Mouse (Mus musculus): ENCODE results near the gene Adgrg6. TPM values are rescaled to one million over a fixed set of nuclear protein-coding genes. Genes with fewer than 3 reads are reported as not detected.

Gene Adgrg6
- polyA plus RNA-seq, 1 experiment from 2014 or later: 2.8 TPM

GRCm38 (mm10) chr10:14451811-14452210, 93.6 kb downstream of the Adgrg6 start:
- H3K27me3 ChIP-seq (replicated peaks): no peaks in the 10 kb centered on the region
- WGBS: 30% methylated on average over 3 of the region's 3 CpGs
- H3K4me3 ChIP-seq (replicated peaks): no peak overlapping the region
- H3K4me2 ChIP-seq (replicated peaks): no peak overlapping the region
- H3K36me3 ChIP-seq: no peaks in the 10 kb centered on the region
- H3K4me1 ChIP-seq (replicated peaks): no peaks in the 10 kb centered on the region
- no peak overlapping the region for H3K27ac ChIP-seq
- no peak overlapping the region for H3K9ac ChIP-seq
- no peak for ATAC-seq
- H3K9me3 ChIP-seq: no peaks in the 10 kb centered on the region

DNA sequence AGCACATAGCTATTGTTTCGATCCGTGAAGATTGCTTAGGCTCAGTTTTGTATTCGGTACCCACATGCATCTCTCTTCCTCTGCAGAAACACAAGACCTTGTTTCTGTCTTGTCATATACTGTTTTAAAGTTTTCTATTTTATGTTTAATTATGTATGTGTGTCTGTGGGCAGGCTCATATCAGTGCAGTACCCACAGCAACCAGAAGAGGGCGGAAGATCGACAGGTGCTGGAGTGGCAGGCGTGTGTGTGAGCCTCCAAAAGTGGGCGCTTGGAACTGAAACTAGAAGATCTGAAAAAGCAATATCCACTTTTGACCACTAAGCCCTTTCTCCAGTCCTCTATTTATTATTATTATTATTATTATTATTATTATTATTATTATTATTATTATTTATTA, 95.4 kb downstream of the Adgrg6 start:
- H3K27ac ChIP-seq: no peak overlapping the region
- 72% methylated on average over 7 of the region's 7 CpGs for WGBS
- no peak overlapping the region for H3K4me2 ChIP-seq (replicated peaks)
- H3K36me3 ChIP-seq: no peaks in the 10 kb centered on the region
- no peak overlapping the region for H3K4me3 ChIP-seq (replicated peaks)
- no peak overlapping the region for H3K9ac ChIP-seq
- H3K4me1 ChIP-seq (replicated peaks): no peaks in the 10 kb centered on the region
- H3K9me3 ChIP-seq: no peaks in the 10 kb centered on the region
- no peaks in the 10 kb centered on the region for H3K27me3 ChIP-seq (replicated peaks)
- no peak for ATAC-seq

DNA sequence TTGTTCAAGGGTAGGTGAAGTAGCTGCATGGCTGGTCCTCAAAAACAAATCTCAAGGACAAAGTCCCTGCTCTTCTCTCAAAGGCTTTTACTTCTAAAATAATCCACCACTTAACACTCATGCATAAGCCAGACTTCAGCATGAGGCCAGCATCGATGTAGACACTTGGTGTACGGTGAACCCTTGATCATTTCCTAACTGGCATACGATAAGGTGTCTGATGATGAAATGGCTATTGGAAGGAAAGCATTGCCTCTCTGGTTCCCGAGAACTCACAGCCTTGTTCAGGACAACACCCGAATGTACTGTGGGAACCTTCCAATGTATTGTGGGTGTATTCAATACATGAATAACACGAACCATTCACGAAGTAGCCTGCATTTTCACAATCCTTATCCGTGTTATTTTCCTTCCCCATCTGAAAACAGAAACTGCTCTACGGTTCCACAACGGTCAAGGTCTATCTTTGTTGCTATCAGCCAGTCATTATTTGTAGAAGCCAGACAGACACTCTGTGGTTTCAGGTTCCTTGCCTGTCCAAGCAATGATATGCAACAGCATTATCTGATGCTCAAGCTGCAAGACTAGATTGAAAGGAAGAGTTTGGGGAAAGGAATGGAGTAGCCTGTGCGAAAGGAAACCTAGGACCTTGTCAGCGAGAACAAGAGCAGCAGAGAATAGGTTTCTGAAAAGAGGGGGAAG, 99.7 kb downstream of the Adgrg6 start:
- Histone ChIP-seq H3K9ac (no peak overlapping the region), H3K4me1 (replicated peaks) (no peaks in the 10 kb centered on the region), H3K4me3 (replicated peaks) (no peak overlapping the region), H3K27me3 (replicated peaks) (no peaks in the 10 kb centered on the region), H3K27ac (no peak overlapping the region), H3K9me3 (no peaks in the 10 kb centered on the region), H3K36me3 (no peaks in the 10 kb centered on the region), H3K4me2 (replicated peaks) (no peak overlapping the region)
- WGBS: 88% methylated on average over 12 of the region's 12 CpGs
- no peak for ATAC-seq

DNA sequence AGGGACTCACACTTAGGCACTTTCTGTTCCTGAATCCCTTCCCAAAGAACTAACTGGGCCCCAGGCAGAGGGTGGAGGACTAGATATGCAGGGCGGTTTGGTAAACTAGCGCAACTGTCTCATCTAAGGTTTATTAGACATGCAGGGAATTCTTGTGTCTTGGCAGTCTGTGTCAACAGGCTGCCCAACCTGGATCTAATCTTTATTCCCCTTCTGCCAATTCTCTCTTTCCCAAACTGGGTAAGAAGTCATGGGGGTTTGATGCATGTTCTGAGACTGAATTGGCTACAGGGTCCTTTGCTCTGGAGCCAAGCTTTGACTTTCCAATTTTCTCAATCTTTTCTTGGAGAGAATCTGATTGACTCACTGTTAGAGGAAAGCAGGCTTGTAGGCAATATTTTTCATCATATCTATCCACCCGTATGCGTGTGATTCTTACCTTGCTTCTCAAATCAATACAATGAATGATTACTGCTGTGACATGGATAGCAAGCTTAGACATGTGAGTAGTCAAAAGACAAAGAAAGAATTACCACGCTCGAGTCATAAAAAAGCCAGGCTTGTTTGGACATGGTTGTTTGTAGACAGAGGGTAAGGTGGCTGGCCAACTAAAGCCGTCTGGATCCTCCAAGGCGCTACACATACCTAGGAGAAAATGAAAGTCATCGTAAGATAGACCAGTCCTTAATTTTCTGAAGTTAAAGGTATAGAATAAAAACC, 104.4 kb downstream of the Adgrg6 start:
- H3K4me1 ChIP-seq (replicated peaks): no peaks in the 10 kb centered on the region

DNA sequence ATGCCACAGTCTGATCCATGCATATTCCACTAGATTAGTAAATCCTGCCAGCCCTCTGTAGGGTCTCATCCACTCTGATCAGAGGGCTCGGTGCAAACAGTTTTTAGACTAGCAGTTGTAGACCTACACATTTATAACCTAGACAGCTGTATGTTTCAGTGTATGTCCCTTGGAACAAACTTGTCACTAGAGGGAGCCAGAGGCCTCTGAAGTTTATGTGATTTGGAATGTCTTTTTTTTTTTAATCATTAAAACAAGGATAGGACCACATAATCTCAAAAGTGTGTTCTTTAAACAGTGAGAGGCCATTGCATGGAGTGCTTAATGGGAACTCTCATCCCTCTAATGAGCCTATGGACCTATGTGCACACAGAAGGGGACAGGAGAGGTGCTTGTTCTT, 141.4 kb downstream of the Adgrg6 start:
- Histone ChIP-seq H3K4me3 (replicated peaks) (no peak overlapping the region), H3K36me3 (no peaks in the 10 kb centered on the region), H3K27ac (no peak overlapping the region), H3K27me3 (replicated peaks) (no peaks in the 10 kb centered on the region), H3K9me3 (no peaks in the 10 kb centered on the region), H3K4me2 (replicated peaks) (no peak overlapping the region), H3K4me1 (replicated peaks) (no peaks in the 10 kb centered on the region), H3K9ac (no peak overlapping the region)
- WGBS: 60% methylated on average over 1 of the region's 1 CpGs
- no peak for ATAC-seq

More for the DNA sequence above, 104.4 kb downstream of the Adgrg6 start:
- Histone ChIP-seq H3K4me2 (replicated peaks) (no peak overlapping the region), H3K36me3 (no peaks in the 10 kb centered on the region), H3K9me3 (no peaks in the 10 kb centered on the region), H3K27ac (no peak overlapping the region), H3K9ac (no peak overlapping the region), H3K27me3 (replicated peaks) (no peaks in the 10 kb centered on the region), H3K4me3 (replicated peaks) (no peak overlapping the region)
- ATAC-seq: no peak
- 89% methylated on average over 9 of the region's 9 CpGs for WGBS

DNA sequence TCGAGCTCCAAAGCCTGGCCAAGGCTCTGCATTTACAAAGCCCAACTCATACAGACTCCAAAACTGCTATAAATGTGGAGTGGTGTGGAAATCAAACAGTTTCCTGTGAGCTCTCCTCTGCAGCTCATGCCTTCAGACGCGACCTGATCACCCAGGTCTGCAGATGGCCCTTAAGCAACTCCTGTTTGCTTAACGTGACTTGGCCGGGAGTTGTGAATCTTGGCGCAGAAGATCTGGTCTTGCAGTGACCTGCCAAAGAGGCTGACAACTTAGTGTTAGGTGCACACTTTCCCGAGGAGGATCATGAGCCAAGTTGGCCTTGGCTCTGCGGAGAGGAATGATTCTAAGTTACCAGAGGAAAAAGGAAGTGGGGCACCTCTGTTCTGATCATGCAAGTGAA, 143.7 kb downstream of the Adgrg6 start:
- WGBS: 76% methylated on average over 8 of the region's 8 CpGs

GRCm38 (mm10) chr10:14391025-14391639, 154.3 kb downstream of the Adgrg6 start:
- 12% methylated on average over 11 of the region's 11 CpGs for WGBS
- Histone ChIP-seq H3K27ac (no peak overlapping the region), H3K9ac (no peak overlapping the region), H3K4me1 (replicated peaks) (no peaks in the 10 kb centered on the region), H3K4me2 (replicated peaks) (no peak overlapping the region), H3K27me3 (replicated peaks) (no peaks in the 10 kb centered on the region), H3K4me3 (replicated peaks) (no peak overlapping the region), H3K9me3 (no peaks in the 10 kb centered on the region), H3K36me3 (no peaks in the 10 kb centered on the region)
- peak; percentile 71; the same call in 1 of the 2 replicates for ATAC-seq

More for the DNA sequence above, 143.7 kb downstream of the Adgrg6 start:
- Histone ChIP-seq H3K36me3 (no peaks in the 10 kb centered on the region), H3K4me2 (replicated peaks) (no peak overlapping the region), H3K4me3 (replicated peaks) (no peak overlapping the region), H3K9me3 (no peaks in the 10 kb centered on the region), H3K9ac (no peak overlapping the region), H3K27me3 (replicated peaks) (no peaks in the 10 kb centered on the region), H3K27ac (no peak overlapping the region), H3K4me1 (replicated peaks) (no peaks in the 10 kb centered on the region)
- no peak for ATAC-seq

- 79% methylated on average over 5 of the region's 5 CpGs for WGBS
- H3K9ac ChIP-seq: no peak overlapping the region
Observed at GRCm38 (mm10) chr10:14385574-14385973, 159.9 kb downstream of the Adgrg6 start.

GRCm38 (mm10) chr10:14365065-14365589, 180.3 kb downstream of the Adgrg6 start:
- Histone ChIP-seq H3K27ac (no peak overlapping the region), H3K4me2 (replicated peaks) (no peak overlapping the region), H3K4me1 (replicated peaks) (no peaks in the 10 kb centered on the region), H3K36me3 (no peaks in the 10 kb centered on the region), H3K27me3 (replicated peaks) (no peaks in the 10 kb centered on the region), H3K9me3 (no peaks in the 10 kb centered on the region), H3K9ac (no peak overlapping the region), H3K4me3 (replicated peaks) (no peak overlapping the region)
- WGBS: 66% methylated on average over 1 of the region's 1 CpGs
- ATAC-seq: no peak

More at GRCm38 (mm10) chr10:14385574-14385973, 159.9 kb downstream of the Adgrg6 start:
- ATAC-seq: no peak
- H3K4me3 ChIP-seq (replicated peaks): no peak overlapping the region
- H3K4me1 ChIP-seq (replicated peaks): no peaks in the 10 kb centered on the region
- H3K36me3 ChIP-seq: no peaks in the 10 kb centered on the region
- no peaks in the 10 kb centered on the region for H3K27me3 ChIP-seq (replicated peaks)
- H3K9me3 ChIP-seq: no peaks in the 10 kb centered on the region
- no peak overlapping the region for H3K4me2 ChIP-seq (replicated peaks)
- no peak overlapping the region for H3K27ac ChIP-seq

DNA sequence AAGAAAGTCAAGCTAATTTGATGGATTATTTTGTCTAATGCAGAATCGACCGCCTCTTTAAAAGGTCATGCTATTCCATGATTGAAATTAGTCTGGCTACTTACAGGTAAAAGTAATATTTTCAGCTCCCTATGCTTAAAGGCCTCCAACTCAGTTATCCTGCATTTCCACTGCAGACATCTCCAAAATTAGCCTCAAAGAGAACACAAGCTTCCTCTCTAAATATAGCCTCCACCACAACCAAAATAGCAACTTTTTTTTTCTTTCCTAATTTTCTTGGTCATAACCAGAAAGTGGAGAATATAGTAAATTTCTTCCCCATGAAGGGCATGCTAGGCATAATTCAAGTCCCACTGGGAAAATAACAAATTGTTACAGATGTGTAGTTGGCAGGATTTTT, 182.2 kb downstream of the Adgrg6 start:
- 86% methylated on average over 2 of the region's 2 CpGs for WGBS
- Histone ChIP-seq H3K9ac (no peak overlapping the region), H3K4me1 (replicated peaks) (no peaks in the 10 kb centered on the region), H3K27ac (no peak overlapping the region), H3K9me3 (no peaks in the 10 kb centered on the region), H3K4me2 (replicated peaks) (no peak overlapping the region), H3K4me3 (replicated peaks) (no peak overlapping the region), H3K27me3 (replicated peaks) (no peaks in the 10 kb centered on the region), H3K36me3 (no peaks in the 10 kb centered on the region)
- ATAC-seq: no peak

DNA sequence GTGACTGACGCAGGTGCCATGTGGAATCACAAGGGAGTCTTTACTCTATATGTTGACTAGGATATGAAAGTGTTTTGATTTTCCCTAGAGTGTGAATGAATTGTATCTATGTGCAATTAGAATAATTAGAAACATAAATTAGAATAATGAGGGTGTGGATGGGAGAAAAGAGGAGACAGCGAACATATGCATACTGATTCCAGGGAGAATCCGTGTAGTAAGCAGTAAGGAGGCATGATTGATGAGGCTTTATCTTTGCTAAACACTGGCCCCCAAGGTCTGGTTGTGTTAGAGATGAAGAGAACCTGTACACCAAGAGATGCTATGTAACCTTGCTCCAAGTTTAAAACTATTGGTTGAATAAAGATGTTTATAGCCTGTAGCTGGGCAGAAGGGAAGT, 187.2 kb downstream of the Adgrg6 start:
- H3K27ac ChIP-seq: no peak overlapping the region
- WGBS: 79% methylated on average over 3 of the region's 3 CpGs

More for the DNA sequence above, 187.2 kb downstream of the Adgrg6 start:
- Histone ChIP-seq H3K4me2 (replicated peaks) (no peak overlapping the region), H3K27me3 (replicated peaks) (no peaks in the 10 kb centered on the region), H3K4me3 (replicated peaks) (no peak overlapping the region), H3K9me3 (no peaks in the 10 kb centered on the region), H3K36me3 (no peaks in the 10 kb centered on the region), H3K4me1 (replicated peaks) (no peaks in the 10 kb centered on the region), H3K9ac (no peak overlapping the region)
- ATAC-seq: no peak

Measured in intestine, embryonic 15.5 days (tissue).